ENCODE assay signal across 9 mouse cellular contexts in the genomic region with DNA sequence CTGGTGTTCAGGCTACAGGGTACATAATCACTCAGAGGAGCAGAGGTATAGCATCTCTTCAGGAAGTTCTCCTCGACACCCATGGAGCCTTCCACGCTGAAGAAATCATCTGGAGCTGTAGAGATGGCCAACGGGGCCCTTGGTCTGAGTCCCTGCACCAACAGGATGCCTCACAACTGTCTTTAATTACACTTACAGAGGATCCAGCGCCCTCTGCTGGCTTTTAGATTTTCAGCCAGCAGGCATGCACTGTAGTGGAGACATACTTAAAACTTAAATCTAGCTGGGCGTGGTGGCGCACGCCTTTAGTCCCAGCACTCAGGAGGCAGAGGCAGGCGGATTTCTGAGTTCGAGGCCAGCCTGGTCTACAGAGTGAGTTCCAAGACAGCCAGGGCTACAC. TPM values are rescaled to one million over a fixed set of nuclear protein-coding genes. Genes with fewer than 3 reads are reported as not detected.
DNase-seq lines count a peak whose midpoint lies in the region; ATAC-seq and TF ChIP-seq lines count a peak whose summit lies in the region.
"Had no signal": no experiment of that assay in that cellular context is flagged by ENCODE, and none has a peak within 500 bp of the region (broad histone marks: within the 10 kb centered on the region; RNA-seq: fewer than 3 reads in every experiment).

No protein-coding gene starts in this region.

- peak; percentile 69 for DNase-seq in heart, embryonic 10.5 days (ENCODE audit: low spot score)
- DNase-seq in heart, adult 18-20 months = no peak
- no peak for DNase-seq in midbrain, postnatal 0 days (ENCODE audit: low spot score)
- DNase-seq in midbrain, embryonic 11.5 days (ENCODE audit: low spot score, missing footprints) = no peak
- DNase-seq in thymus, postnatal 4 days = peak; percentile 52
- no peak for DNase-seq in urinary bladder, adult 2 months (ENCODE audit: low spot score)

- H3K27ac ChIP-seq in heart, embryonic 10.5 days = no peak overlapping the region
- H3K27ac ChIP-seq in midbrain, postnatal 0 days (ENCODE audit: low read depth, low read length) = no peak overlapping the region
- no peak overlapping the region for H3K27ac ChIP-seq in midbrain, embryonic 11.5 days (ENCODE audit: low read depth, low read length)
- no peak overlapping the region for H3K27ac ChIP-seq in forebrain, embryonic 16.5 days (ENCODE audit: low read length)
- H3K27ac ChIP-seq: hindbrain, embryonic 13.5 days had no signal

- H3K4me1 ChIP-seq in heart, embryonic 10.5 days = no peaks in the 10 kb centered on the region
- no peaks in the 10 kb centered on the region for H3K4me1 ChIP-seq in midbrain, postnatal 0 days (ENCODE audit: insufficient read depth, low read length)
- no peaks in the 10 kb centered on the region for H3K4me1 ChIP-seq in midbrain, embryonic 11.5 days (ENCODE audit: control insufficient read depth, insufficient read depth, low read length)
- H3K4me1 ChIP-seq in forebrain, embryonic 16.5 days (replicated peaks; ENCODE audit: control insufficient read depth, insufficient read depth, low read length) = no peaks in the 10 kb centered on the region
- H3K4me1 ChIP-seq: hindbrain, embryonic 13.5 days had no signal

- H3K27me3 ChIP-seq in heart, embryonic 10.5 days (ENCODE audit: insufficient read depth, poor library complexity, severe bottlenecking) = no peaks in the 10 kb centered on the region
- no peaks in the 10 kb centered on the region for H3K27me3 ChIP-seq in midbrain, postnatal 0 days (ENCODE audit: insufficient read depth, low read length)
- no peaks in the 10 kb centered on the region for H3K27me3 ChIP-seq in midbrain, embryonic 11.5 days (ENCODE audit: control insufficient read depth, insufficient read depth, low read length)
- H3K27me3 ChIP-seq in forebrain, embryonic 16.5 days (replicated peaks; ENCODE audit: control insufficient read depth, insufficient read depth, low read length) = no peaks in the 10 kb centered on the region
- H3K27me3 ChIP-seq: hindbrain, embryonic 13.5 days had no signal

- H3K9me3 ChIP-seq in heart, embryonic 10.5 days = no peaks in the 10 kb centered on the region
- H3K9me3 ChIP-seq in midbrain, postnatal 0 days (ENCODE audit: low read length) = no peaks in the 10 kb centered on the region
- no peaks in the 10 kb centered on the region for H3K9me3 ChIP-seq in midbrain, embryonic 11.5 days (ENCODE audit: control insufficient read depth, low read length)
- H3K9me3 ChIP-seq in forebrain, embryonic 16.5 days (ENCODE audit: control insufficient read depth, low read length) = no peaks in the 10 kb centered on the region
- H3K9me3 ChIP-seq: hindbrain, embryonic 13.5 days had no signal

- peak; percentile 38 for TF ChIP-seq CTCF in midbrain, postnatal 0 days (IDR thresholded peaks at IDR 0.05)

- no peak overlapping the region for H3K4me3 ChIP-seq in heart, embryonic 10.5 days
- no peak overlapping the region for H3K4me3 ChIP-seq in midbrain, postnatal 0 days (ENCODE audit: low read depth, low read length)
- H3K4me3 ChIP-seq in midbrain, embryonic 11.5 days (ENCODE audit: low read depth, low read length) = no peak overlapping the region
- no peak overlapping the region for H3K4me3 ChIP-seq in forebrain, embryonic 16.5 days (replicated peaks; ENCODE audit: low read length)
- H3K4me3 ChIP-seq: hindbrain, embryonic 13.5 days had no signal

- peaks cover 99% of the 10 kb centered on the region for H3K36me3 ChIP-seq in heart, embryonic 10.5 days
- peaks cover 74% of the 10 kb centered on the region for H3K36me3 ChIP-seq in midbrain, postnatal 0 days (ENCODE audit: insufficient read depth, low read length)
- H3K36me3 ChIP-seq in midbrain, embryonic 11.5 days (ENCODE audit: control insufficient read depth, insufficient read depth, low read length) = peaks cover 18% of the 10 kb centered on the region
- H3K36me3 ChIP-seq in forebrain, embryonic 16.5 days (ENCODE audit: control insufficient read depth, insufficient read depth) = peaks cover 24% of the 10 kb centered on the region

- no peak for ATAC-seq in midbrain, postnatal 0 days (ENCODE audit: low FRiP score)
- no peak for ATAC-seq in midbrain, embryonic 11.5 days (ENCODE audit: low FRiP score)
- ATAC-seq in erythroblast, adult 5-6 weeks (replicated peaks; ENCODE audit: low FRiP score, poor library complexity, severe bottlenecking) = 0 out of 2 replicates have a peak, but pooled peaks have one; percentile 37
- no peak for ATAC-seq in forebrain, embryonic 16.5 days

- 88% methylated on average over 9 of the region's 9 CpGs for WGBS in heart, embryonic 10.5 days
- WGBS in midbrain, postnatal 0 days = 92% methylated on average over 9 of the region's 9 CpGs
- 88% methylated on average over 9 of the region's 9 CpGs for WGBS in midbrain, embryonic 11.5 days
- 89% methylated on average over 9 of the region's 9 CpGs for WGBS in forebrain, embryonic 16.5 days

- no peak overlapping the region for H3K4me2 ChIP-seq in midbrain, postnatal 0 days (ENCODE audit: low read depth, low read length, poor library complexity, severe bottlenecking)
- H3K4me2 ChIP-seq in midbrain, embryonic 11.5 days = no peak overlapping the region
- no peak overlapping the region for H3K4me2 ChIP-seq in forebrain, embryonic 16.5 days (ENCODE audit: low read length)
- H3K4me2 ChIP-seq: hindbrain, embryonic 13.5 days had no signal

- H3K9ac ChIP-seq in midbrain, postnatal 0 days (replicated peaks; ENCODE audit: low read length, poor library complexity, severe bottlenecking) = no peak overlapping the region
- H3K9ac ChIP-seq in midbrain, embryonic 11.5 days (ENCODE audit: low read length) = no peak overlapping the region
- H3K9ac ChIP-seq in forebrain, embryonic 16.5 days (replicated peaks; ENCODE audit: low read depth, low read length) = no peak overlapping the region
- H3K9ac ChIP-seq: hindbrain, embryonic 13.5 days had no signal

RNA-seq across cellular contexts. Expression of gene AC170998.1, which starts 18.0 kb away (rescaled TPM):
- polyA plus RNA-seq in heart, embryonic 10.5 days (2016; fragmentation: Nextera tagmentation; extraction: Ambion mirVana) = 2.6 and 3.2 TPM in 2 replicates
- under 1 TPM in 1 of 2 experiments, not detected in 1; 0.67 TPM for total RNA-seq in heart, adult 18-20 months (2021)
- total RNA-seq in midbrain, postnatal 0 days (2014; rRNA removed) = 2.7 and 4.2 TPM in 2 replicates
- 1.8 and 3.2 TPM in 2 replicates for polyA plus RNA-seq in midbrain, postnatal 0 days (2015; fragmentation: Nextera tagmentation; extraction: Ambion mirVana)
- 0.66 and 0.78 TPM in 2 replicates for polyA plus RNA-seq in midbrain, embryonic 11.5 days (2014; fragmentation: Nextera tagmentation; extraction: Ambion mirVana)
- total RNA-seq in erythroblast, adult 5-6 weeks (2015; ENCODE audit: low replicate concordance) = not detected in 2 replicates
- total RNA-seq in erythroblast, adult 5-6 weeks (2017; ENCODE audit: low replicate concordance) = 8.5 TPM in 1 of 2 replicates, not detected in the other
- 0.43 and 3.5 TPM in 2 replicates for polyA plus RNA-seq in forebrain, embryonic 16.5 days (2015; fragmentation: Nextera tagmentation; extraction: Ambion mirVana)
- polyA plus RNA-seq in urinary bladder, adult 2 months (2012; rRNA removed) = 0.34 and 1.1 TPM in 2 replicates

RNA-seq across cellular contexts. Expression of gene Mapk13, which starts 25.2 kb away (rescaled TPM):
- polyA plus RNA-seq in heart, embryonic 10.5 days (2016; fragmentation: Nextera tagmentation; extraction: Ambion mirVana) = 5.3 and 13.6 TPM in 2 replicates
- under 1 TPM in 1 of 2 experiments, not detected in 1; 0.46 TPM for total RNA-seq in heart, adult 18-20 months (2021)
- 0.66 and 1.5 TPM in 2 replicates for total RNA-seq in midbrain, postnatal 0 days (2014; rRNA removed)
- polyA plus RNA-seq in midbrain, postnatal 0 days (2015; fragmentation: Nextera tagmentation; extraction: Ambion mirVana) = 1.0 and 1.1 TPM in 2 replicates
- polyA plus RNA-seq in midbrain, embryonic 11.5 days (2014; fragmentation: Nextera tagmentation; extraction: Ambion mirVana) = 1.1 and 1.2 TPM in 2 replicates
- 4.6 and 9.8 TPM in 2 replicates for total RNA-seq in erythroblast, adult 5-6 weeks (2015; ENCODE audit: low replicate concordance)
- 2.9 and 11.3 TPM in 2 replicates for total RNA-seq in erythroblast, adult 5-6 weeks (2017; ENCODE audit: low replicate concordance)
- 0.47 and 1.1 TPM in 2 replicates for polyA plus RNA-seq in forebrain, embryonic 16.5 days (2015; fragmentation: Nextera tagmentation; extraction: Ambion mirVana)
- polyA plus RNA-seq in urinary bladder, adult 2 months (2012; rRNA removed) = 32.7 and 42.8 TPM in 2 replicates

RNA-seq across cellular contexts. Expression of gene Mapk14, which starts 52.8 kb away (rescaled TPM):
- polyA plus RNA-seq in heart, embryonic 10.5 days (2016; fragmentation: Nextera tagmentation; extraction: Ambion mirVana) = 34.3 and 48.9 TPM in 2 replicates
- 10 to 100 TPM; 51.3 to 59.4 TPM for total RNA-seq in heart, adult 18-20 months (2021)
- 40.5 and 43.4 TPM in 2 replicates for total RNA-seq in midbrain, postnatal 0 days (2014; rRNA removed)
- polyA plus RNA-seq in midbrain, postnatal 0 days (2015; fragmentation: Nextera tagmentation; extraction: Ambion mirVana) = 16.3 and 19.0 TPM in 2 replicates
- polyA plus RNA-seq in midbrain, embryonic 11.5 days (2014; fragmentation: Nextera tagmentation; extraction: Ambion mirVana) = 39.4 and 47.2 TPM in 2 replicates
- total RNA-seq in erythroblast, adult 5-6 weeks (2015; ENCODE audit: low replicate concordance) = 31.5 and 44.7 TPM in 2 replicates
- total RNA-seq in erythroblast, adult 5-6 weeks (2017; ENCODE audit: low replicate concordance) = 20.5 and 29.3 TPM in 2 replicates
- 27.2 and 27.8 TPM in 2 replicates for polyA plus RNA-seq in forebrain, embryonic 16.5 days (2015; fragmentation: Nextera tagmentation; extraction: Ambion mirVana)
- polyA plus RNA-seq in urinary bladder, adult 2 months (2012; rRNA removed) = 97.4 and 97.7 TPM in 2 replicates

RNA-seq across cellular contexts. Expression of gene Slc26a8, which starts 53.9 kb away (rescaled TPM):
- 0.15 and 0.34 TPM in 2 replicates for polyA plus RNA-seq in heart, embryonic 10.5 days (2016; fragmentation: Nextera tagmentation; extraction: Ambion mirVana)
- under 1 TPM in 1 of 2 experiments, not detected in 1; 0.39 TPM for total RNA-seq in heart, adult 18-20 months (2021)
- total RNA-seq in midbrain, postnatal 0 days (2014; rRNA removed) = 1.1 and 4.4 TPM in 2 replicates
- polyA plus RNA-seq in midbrain, postnatal 0 days (2015; fragmentation: Nextera tagmentation; extraction: Ambion mirVana) = 1.7 and 1.8 TPM in 2 replicates
- 0.75 and 0.87 TPM in 2 replicates for polyA plus RNA-seq in midbrain, embryonic 11.5 days (2014; fragmentation: Nextera tagmentation; extraction: Ambion mirVana)
- total RNA-seq in erythroblast, adult 5-6 weeks (2015; ENCODE audit: low replicate concordance) = 2.9 and 3.7 TPM in 2 replicates
- total RNA-seq in erythroblast, adult 5-6 weeks (2017; ENCODE audit: low replicate concordance) = 3.5 TPM in 1 of 2 replicates, not detected in the other
- polyA plus RNA-seq in forebrain, embryonic 16.5 days (2015; fragmentation: Nextera tagmentation; extraction: Ambion mirVana) = 1.2 and 3.4 TPM in 2 replicates
- 2.9 and 3.1 TPM in 2 replicates for polyA plus RNA-seq in urinary bladder, adult 2 months (2012; rRNA removed)

RNA-seq across cellular contexts. Expression of gene Brpf3, which starts 57.0 kb away (rescaled TPM):
- polyA plus RNA-seq in heart, embryonic 10.5 days (2016; fragmentation: Nextera tagmentation; extraction: Ambion mirVana) = 14.1 and 14.5 TPM in 2 replicates
- 10 to 100 TPM; 14.8 to 19.6 TPM for total RNA-seq in heart, adult 18-20 months (2021)
- 14.9 and 21.5 TPM in 2 replicates for total RNA-seq in midbrain, postnatal 0 days (2014; rRNA removed)
- polyA plus RNA-seq in midbrain, postnatal 0 days (2015; fragmentation: Nextera tagmentation; extraction: Ambion mirVana) = 3.5 and 4.9 TPM in 2 replicates
- 6.5 and 9.7 TPM in 2 replicates for polyA plus RNA-seq in midbrain, embryonic 11.5 days (2014; fragmentation: Nextera tagmentation; extraction: Ambion mirVana)
- 325 and 552 TPM in 2 replicates for total RNA-seq in erythroblast, adult 5-6 weeks (2015; ENCODE audit: low replicate concordance)
- 230 and 255 TPM in 2 replicates for total RNA-seq in erythroblast, adult 5-6 weeks (2017; ENCODE audit: low replicate concordance)
- 7.1 and 8.5 TPM in 2 replicates for polyA plus RNA-seq in forebrain, embryonic 16.5 days (2015; fragmentation: Nextera tagmentation; extraction: Ambion mirVana)
- 33.3 and 34.0 TPM in 2 replicates for polyA plus RNA-seq in urinary bladder, adult 2 months (2012; rRNA removed)

Comparison
In these comparisons a context has a peak if more than half of its experiments do, and no peak if none do; other contexts are left out.
1. DNase-seq: peak in heart, embryonic 10.5 days (single experiment) and thymus, postnatal 4 days (single experiment); none in heart, adult 18-20 months (0 of 2), midbrain, postnatal 0 days (single experiment), midbrain, embryonic 11.5 days (single experiment) and urinary bladder, adult 2 months (single experiment).